Comparison of ENCODE assay signal across 16 mouse cellular contexts in genomic region chr14:23605740-23606139, GRCm38 (mm10).
"Had no signal": no experiment of that assay in that cellular context is flagged by ENCODE, and none has a peak within 500 bp of the region (broad histone marks: within the 10 kb centered on the region; RNA-seq: fewer than 3 reads in every experiment).

No protein-coding gene starts in this region.

- H3K36me3 ChIP-seq: limb, embryonic 10.5 days; liver, embryonic 15.5 days; lung, embryonic 15.5 days; midbrain, embryonic 15.5 days; neural tube, embryonic 13.5 days; stomach, embryonic 15.5 days had no signal

- H3K9ac ChIP-seq: liver, embryonic 15.5 days; lung, embryonic 15.5 days; midbrain, embryonic 15.5 days; neural tube, embryonic 13.5 days; stomach, embryonic 15.5 days had no signal

- H3K4me1 ChIP-seq: limb, embryonic 10.5 days; liver, embryonic 15.5 days; lung, embryonic 15.5 days; megakaryocyte, embryonic 14.5 days; neural tube, embryonic 13.5 days; stomach, embryonic 15.5 days had no signal

- H3K27ac ChIP-seq: left cerebral cortex, adult 2 months; limb, embryonic 10.5 days; liver, embryonic 15.5 days; lung, embryonic 15.5 days; macrophage; midbrain, embryonic 15.5 days; neural tube, embryonic 13.5 days; stomach, embryonic 15.5 days had no signal

- H3K9me3 ChIP-seq: limb, embryonic 10.5 days; liver, embryonic 15.5 days; lung, embryonic 15.5 days; midbrain, embryonic 15.5 days; neural tube, embryonic 13.5 days; stomach, embryonic 15.5 days had no signal

- H3K4me2 ChIP-seq: liver, embryonic 11.5 days; liver, embryonic 15.5 days; lung, embryonic 15.5 days; midbrain, embryonic 11.5 days; midbrain, embryonic 15.5 days; neural tube, embryonic 13.5 days; stomach, embryonic 15.5 days had no signal

- ATAC-seq: midbrain, embryonic 15.5 days had no signal

- H3K4me3 ChIP-seq: left cerebral cortex, adult 2 months; limb, embryonic 10.5 days; liver, embryonic 15.5 days; lung, embryonic 15.5 days; megakaryocyte, embryonic 14.5 days; midbrain, embryonic 15.5 days; neural tube, embryonic 13.5 days; stomach, embryonic 15.5 days had no signal

- H3K27me3 ChIP-seq: liver, embryonic 15.5 days; lung, embryonic 15.5 days; megakaryocyte, embryonic 14.5 days; midbrain, embryonic 15.5 days; neural tube, embryonic 13.5 days; stomach, embryonic 15.5 days had no signal

- DNase-seq: kidney, postnatal 10 days; kidney, postnatal 4 days; lung, postnatal 14 days; right cerebral cortex, postnatal 14 days; thymus, postnatal 4 days had no signal
